Mouse (Mus musculus) bone marrow, adult 2 months (tissue): ENCODE results near the gene Tac2.

Source experiments
- CTCF ChIP-seq: fragments of 200-500 bp; IDR thresholded peaks from 2 replicates; pipeline ENCODE4 v1.5.1; 2011; ENCODE audit warnings: low read length, control low read depth; ENCODE audit not compliant: control insufficient read depth, insufficient read depth
- POLR2A ChIP-seq: fragments of 200-500 bp; IDR thresholded peaks from 2 replicates; pipeline ENCODE4 v1.6.1; 2011; ENCODE audit warnings: low read depth, mild to moderate bottlenecking, control low read depth, low read length, borderline replicate concordance; ENCODE audit not compliant: control insufficient read depth

DNA sequence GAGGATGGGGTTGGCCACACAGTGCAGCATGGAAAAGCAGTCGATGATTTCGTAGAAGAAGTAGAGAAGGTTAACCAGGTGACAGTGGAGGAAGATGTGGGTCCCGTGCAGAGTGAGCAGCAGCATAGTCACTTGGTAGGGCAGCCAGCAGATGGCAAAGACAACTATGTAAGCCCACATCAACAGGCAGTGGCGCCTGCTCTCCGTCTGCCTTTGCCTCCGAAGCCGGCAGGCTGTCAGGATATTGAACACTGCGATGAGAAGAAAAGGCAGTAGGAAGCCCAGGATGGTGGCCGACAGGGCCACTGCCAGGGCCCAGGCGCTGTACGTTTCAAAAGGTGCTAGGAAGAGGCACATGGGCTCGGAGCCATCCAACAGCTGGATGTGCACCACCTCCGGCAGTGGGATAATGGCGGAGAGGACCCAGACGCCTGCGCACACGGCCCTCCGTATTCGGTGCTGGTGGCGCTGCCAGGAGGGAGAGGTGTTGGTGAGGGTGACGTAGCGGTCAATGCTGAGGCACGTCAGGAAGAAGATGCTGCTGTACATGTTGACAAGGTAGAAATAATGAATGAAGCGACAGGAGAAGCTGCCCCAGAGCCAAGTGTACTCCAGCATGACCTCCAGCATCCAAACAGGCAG lies 26.0 kb downstream of the Tac2 start:
- TF ChIP-seq POLR2A: no peak
- TF ChIP-seq CTCF: no peak
